Mouse (Mus musculus) E14TG2a.4 (cell line): ENCODE results near the gene Arl2.

Source experiments
- CTCF ChIP-seq: conservative IDR thresholded peaks from 2 replicates; pipeline ENCODE4 v1.5.1; 2014; ENCODE audit warnings: low read length
- NANOG ChIP-seq: IDR thresholded peaks from 2 replicates; pipeline ENCODE4 v1.6.1; 2014; ENCODE audit warnings: borderline replicate concordance, low read length, mixed read lengths
- POU5F1 ChIP-seq: IDR thresholded peaks from 2 replicates; pipeline ENCODE4 v1.6.1; 2014; ENCODE audit warnings: low read length, borderline replicate concordance

DNA sequence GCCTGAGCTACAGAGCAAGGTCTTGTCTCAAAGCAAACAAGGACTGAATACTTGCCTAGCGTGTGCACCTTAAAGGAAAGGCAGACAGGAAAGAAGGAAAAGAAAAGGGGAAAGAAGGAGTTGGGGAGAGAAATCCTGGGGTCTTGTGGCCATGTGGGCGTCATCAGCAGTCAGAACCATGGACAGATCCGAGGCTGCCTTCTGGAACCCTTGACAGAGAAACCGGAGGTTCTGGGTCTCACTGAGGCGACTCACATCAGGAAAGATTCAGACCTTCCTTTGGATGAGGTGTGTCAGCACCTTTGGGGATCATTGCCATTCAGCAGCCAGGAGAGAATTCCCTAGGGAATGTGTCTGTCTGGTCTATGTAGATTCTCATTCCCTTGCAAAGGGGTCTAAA is 40.3 kb upstream of the Arl2 start:
- TF ChIP-seq CTCF (no peak), POU5F1 (no peak), NANOG (no peak)
